Mouse (Mus musculus) forebrain, embryonic 12.5 days (tissue): Measurements from ENCODE around the gene Gm17387. TPM values are rescaled to one million over a fixed set of nuclear protein-coding genes. Genes with fewer than 3 reads are reported as not detected.
A peak's percentile ranks its signal among the peaks of the same experiment; 100 is the strongest.

Experiments
- ATAC-seq: fragments of 200-750 bp; cut with Nextera tagmentation; 2 replicates; pipeline ENCODE4 v1.8.0; 2017; ENCODE audit warnings: moderate TSS enrichment; ENCODE audit not compliant: low FRiP score
- H3K27ac ChIP-seq: fragments of 300-500 bp; sonication (generic); 2 replicates; pipeline ENCODE4 v1.5.1; 2016; ENCODE audit warnings: mild to moderate bottlenecking
- H3K27me3 ChIP-seq: fragments of 300-500 bp; sonication (generic); 2 replicates; pipeline ENCODE4 v1.6.1; 2016; ENCODE audit warnings: mild to moderate bottlenecking
- H3K36me3 ChIP-seq: fragments of 300-500 bp; sonication (generic); replicated peaks from 2 replicates; pipeline ENCODE4 v1.6.1; 2016; ENCODE audit warnings: mild to moderate bottlenecking
- H3K4me1 ChIP-seq: fragments of 300-500 bp; sonication (generic); 2 replicates; pipeline ENCODE4 v1.6.1; 2016
- H3K4me2 ChIP-seq: fragments of 300-500 bp; sonication (generic); 2 replicates; pipeline ENCODE4 v1.6.1; 2016; ENCODE audit warnings: mild to moderate bottlenecking, moderate library complexity
- H3K4me3 ChIP-seq: fragments of 300-500 bp; sonication (generic); replicated peaks from 2 replicates; pipeline ENCODE4 v1.5.1; 2016; ENCODE audit warnings: mild to moderate bottlenecking
- H3K9ac ChIP-seq: fragments of 300-500 bp; sonication (generic); 2 replicates; pipeline ENCODE4 v1.6.1; 2016; ENCODE audit warnings: mild to moderate bottlenecking
- H3K9me3 ChIP-seq: fragments of 300-500 bp; sonication (generic); 2 replicates; pipeline ENCODE4 v1.6.1; 2016
- WGBS: fragments of 180-500 bp; shearing (Covaris S2); methylation state at CpG from one replicate; pipeline ENCODE4 v1.1.7; 2016; 5-methylcytosine and 5-hydroxymethylcytosine counted together
- polyA plus RNA-seq: library from polyadenylated mRNA; unstranded; fragments of >200 nt; fragmentation: Nextera tagmentation; extraction: Ambion mirVana; gene quantifications from 2 replicates; pipeline ENCODE4 v1.2.1, GENCODE M21; 2016

The Gm17387 gene
- polyA plus RNA-seq, 1 experiment from 2014 or later: not detected

GRCm38 (mm10) chr7:141041661-141042060 lies 12.7 kb downstream of the Gm17387 start:
- Histone ChIP-seq H3K4me3 (no peak overlapping the region), H3K27me3 (0 out of 2 replicates have a peak, but pooled peaks cover 3% of the 10 kb centered on the region), H3K9me3 (no peaks in the 10 kb centered on the region), H3K27ac (0 out of 2 replicates have a peak overlapping the region, but pooled peaks have one; percentile 36), H3K9ac (no peak overlapping the region), H3K4me1 (no peaks in the 10 kb centered on the region; the same call in 1 of the 2 replicates), H3K36me3 (no peaks in the 10 kb centered on the region), H3K4me2 (no peak overlapping the region)
- 33% methylated on average over 5 of the region's 5 CpGs for WGBS
- no peak for ATAC-seq

- ATAC-seq: no peak
- H3K27ac ChIP-seq: no peak overlapping the region
- H3K9ac ChIP-seq: no peak overlapping the region
- H3K27me3 ChIP-seq: peaks cover 10% of the 10 kb centered on the region; the same call in 1 of the 2 replicates
- H3K9me3 ChIP-seq: no peaks in the 10 kb centered on the region
- H3K4me3 ChIP-seq: no peak overlapping the region
- WGBS: 53% methylated on average over 4 of the region's 4 CpGs
- H3K4me1 ChIP-seq: peaks cover 6% of the 10 kb centered on the region
- H3K36me3 ChIP-seq: no peaks in the 10 kb centered on the region
- H3K4me2 ChIP-seq: no peak overlapping the region
Measured at GRCm38 (mm10) chr7:141042539-141042938, 13.6 kb downstream of the Gm17387 start.

GRCm38 (mm10) chr7:141046931-141047580 lies 18.1 kb downstream of the Gm17387 start:
- H3K27ac ChIP-seq: no peak overlapping the region
- no peaks in the 10 kb centered on the region for H3K9me3 ChIP-seq
- H3K36me3 ChIP-seq: no peaks in the 10 kb centered on the region
- peaks cover 10% of the 10 kb centered on the region; the same call in 1 of the 2 replicates for H3K27me3 ChIP-seq
- no peak for ATAC-seq
- H3K4me2 ChIP-seq: peak overlapping the region; percentile 79; the same call in 1 of the 2 replicates
- peaks cover 16% of the 10 kb centered on the region for H3K4me1 ChIP-seq
- H3K9ac ChIP-seq: peak overlapping the region; percentile 47; the same call in 1 of the 2 replicates
- WGBS: 80% methylated on average over 6 of the region's 6 CpGs
- H3K4me3 ChIP-seq: 0 out of 2 replicates have a peak overlapping the region, but pooled peaks have one; percentile 37

- Histone ChIP-seq H3K9ac (peak overlapping the region; percentile 47), H3K27ac (0 out of 2 replicates have a peak overlapping the region, but pooled peaks have one; percentile 31)
- WGBS: 3% methylated on average over 15 of the region's 19 CpGs
Measured at GRCm38 (mm10) chr7:141047581-141048225, 18.8 kb downstream of the Gm17387 start.

GRCm38 (mm10) chr7:141048226-141049218 lies 19.6 kb downstream of the Gm17387 start:
- 10% methylated on average over 21 of the region's 21 CpGs for WGBS
- 0 out of 2 replicates have a peak overlapping the region, but pooled peaks have one; percentile 31 for H3K27ac ChIP-seq
- H3K36me3 ChIP-seq: no peaks in the 10 kb centered on the region
- peak overlapping the region; percentile 47 for H3K9ac ChIP-seq
- no peaks in the 10 kb centered on the region for H3K9me3 ChIP-seq
- peaks cover 10% of the 10 kb centered on the region; the same call in 1 of the 2 replicates for H3K27me3 ChIP-seq
- H3K4me2 ChIP-seq: peak overlapping the region; percentile 79
- peak; percentile 92 for ATAC-seq
- peaks cover 16% of the 10 kb centered on the region for H3K4me1 ChIP-seq
- peak overlapping the region; percentile 37 for H3K4me3 ChIP-seq

More at GRCm38 (mm10) chr7:141047581-141048225, 18.8 kb downstream of the Gm17387 start:
- Histone ChIP-seq H3K4me3 (peak overlapping the region; percentile 37), H3K36me3 (no peaks in the 10 kb centered on the region), H3K27me3 (peaks cover 10% of the 10 kb centered on the region; the same call in 1 of the 2 replicates), H3K4me2 (peak overlapping the region; percentile 79), H3K9me3 (no peaks in the 10 kb centered on the region), H3K4me1 (peaks cover 16% of the 10 kb centered on the region)
- peak; percentile 68 for ATAC-seq

GRCm38 (mm10) chr7:141049326-141049725 lies 20.4 kb downstream of the Gm17387 start:
- whole genome bisulfite sequencing: 91% methylated on average over 2 of the region's 2 CpGs
- ATAC-seq: no peak
- no peaks in the 10 kb centered on the region for H3K36me3 ChIP-seq

GRCm38 (mm10) chr7:141051060-141051685 lies 22.2 kb downstream of the Gm17387 start:
- Histone ChIP-seq H3K4me3 (no peak overlapping the region), H3K4me1 (peaks cover 16% of the 10 kb centered on the region), H3K27me3 (peaks cover 10% of the 10 kb centered on the region; the same call in 1 of the 2 replicates), H3K9me3 (no peaks in the 10 kb centered on the region), H3K9ac (no peak overlapping the region), H3K27ac (no peak overlapping the region), H3K4me2 (no peak overlapping the region), H3K36me3 (no peaks in the 10 kb centered on the region)
- ATAC-seq: no peak
- WGBS: 76% methylated on average over 17 of the region's 17 CpGs

More at GRCm38 (mm10) chr7:141049326-141049725, 20.4 kb downstream of the Gm17387 start:
- H3K4me1 ChIP-seq: peaks cover 16% of the 10 kb centered on the region
- no peak overlapping the region for H3K27ac ChIP-seq
- no peak overlapping the region for H3K4me2 ChIP-seq
- no peak overlapping the region for H3K9ac ChIP-seq
- H3K4me3 ChIP-seq: no peak overlapping the region
- H3K27me3 ChIP-seq: peaks cover 10% of the 10 kb centered on the region; the same call in 1 of the 2 replicates
- H3K9me3 ChIP-seq: no peaks in the 10 kb centered on the region

- H3K27ac ChIP-seq: no peak overlapping the region
- no peaks in the 10 kb centered on the region for H3K9me3 ChIP-seq
- no peak overlapping the region for H3K4me3 ChIP-seq
- peaks cover 4% of the 10 kb centered on the region; the same call in 1 of the 2 replicates for H3K27me3 ChIP-seq
- H3K4me1 ChIP-seq: peaks cover 16% of the 10 kb centered on the region
- 0 out of 2 replicates have a peak, but pooled peaks cover 2% of the 10 kb centered on the region for H3K36me3 ChIP-seq
- H3K4me2 ChIP-seq: no peak overlapping the region
- 86% methylated on average over 4 of the region's 4 CpGs for WGBS
- no peak overlapping the region for H3K9ac ChIP-seq
- no peak for ATAC-seq
Measured at GRCm38 (mm10) chr7:141052016-141052415, 23.1 kb downstream of the Gm17387 start.

GRCm38 (mm10) chr7:141052421-141052820 lies 23.5 kb downstream of the Gm17387 start:
- no peak overlapping the region for H3K4me2 ChIP-seq
- H3K27ac ChIP-seq: no peak overlapping the region
- no peak overlapping the region for H3K9ac ChIP-seq
- 85% methylated on average over 2 of the region's 2 CpGs for WGBS
- peaks cover 12% of the 10 kb centered on the region for H3K4me1 ChIP-seq
- H3K36me3 ChIP-seq: 0 out of 2 replicates have a peak, but pooled peaks cover 2% of the 10 kb centered on the region
- no peak overlapping the region for H3K4me3 ChIP-seq
- H3K9me3 ChIP-seq: no peaks in the 10 kb centered on the region
- no peaks in the 10 kb centered on the region for H3K27me3 ChIP-seq
- no peak for ATAC-seq

GRCm38 (mm10) chr7:141055785-141056184 lies 26.9 kb downstream of the Gm17387 start:
- H3K27me3 ChIP-seq: no peaks in the 10 kb centered on the region

GRCm38 (mm10) chr7:141056976-141057375 lies 28.0 kb downstream of the Gm17387 start:
- Histone ChIP-seq H3K27me3 (no peaks in the 10 kb centered on the region), H3K27ac (no peak overlapping the region), H3K4me3 (no peak overlapping the region), H3K4me1 (peaks cover 17% of the 10 kb centered on the region), H3K4me2 (no peak overlapping the region), H3K9me3 (no peaks in the 10 kb centered on the region), H3K36me3 (0 out of 2 replicates have a peak, but pooled peaks cover 2% of the 10 kb centered on the region), H3K9ac (no peak overlapping the region)
- no peak for ATAC-seq
- WGBS: 95% methylated on average over 6 of the region's 6 CpGs

More at GRCm38 (mm10) chr7:141055785-141056184, 26.9 kb downstream of the Gm17387 start:
- H3K9me3 ChIP-seq: no peaks in the 10 kb centered on the region
- H3K4me2 ChIP-seq: no peak overlapping the region
- no peak overlapping the region for H3K4me3 ChIP-seq
- H3K9ac ChIP-seq: no peak overlapping the region
- H3K4me1 ChIP-seq: peaks cover 11% of the 10 kb centered on the region
- ATAC-seq: no peak
- WGBS: 83% methylated on average over 4 of the region's 4 CpGs
- no peak overlapping the region for H3K27ac ChIP-seq
- H3K36me3 ChIP-seq: 0 out of 2 replicates have a peak, but pooled peaks cover 2% of the 10 kb centered on the region
